Mouse (Mus musculus) forebrain, embryonic 10.5 days (tissue): ENCODE results near the gene Enpp6. TPM values are rescaled to one million over a fixed set of nuclear protein-coding genes. Genes with fewer than 3 reads are reported as not detected.

Experiments
- DNase-seq: peaks from one replicate; pipeline ENCODE4 v3.0.0-alpha.2; 2017; ENCODE audit warnings: low spot score; ENCODE audit errors: extremely low spot score
- H3K27ac ChIP-seq: fragments of 300-500 bp; sonication (generic); 2 replicates; pipeline ENCODE4 v1.5.1; 2016; ENCODE audit warnings: mild to moderate bottlenecking
- H3K27me3 ChIP-seq: fragments of 300-500 bp; sonication (generic); 2 replicates; pipeline ENCODE4 v1.6.1; 2016; ENCODE audit warnings: mild to moderate bottlenecking; ENCODE audit not compliant: poor library complexity, severe bottlenecking
- H3K36me3 ChIP-seq: fragments of 300-500 bp; sonication (generic); replicated peaks from 2 replicates; pipeline ENCODE4 v1.6.1; 2016; ENCODE audit warnings: mild to moderate bottlenecking, moderate library complexity
- H3K4me1 ChIP-seq: fragments of 300-500 bp; sonication (generic); 2 replicates; pipeline ENCODE4 v1.6.1; 2016
- H3K4me3 ChIP-seq: fragments of 300-500 bp; sonication (generic); 2 replicates; pipeline ENCODE4 v1.5.1; 2016; ENCODE audit warnings: mild to moderate bottlenecking, moderate library complexity
- H3K9me3 ChIP-seq: fragments of 300-500 bp; sonication (generic); 2 replicates; pipeline ENCODE4 v1.6.1; 2016; ENCODE audit warnings: mild to moderate bottlenecking, moderate library complexity
- WGBS: fragments of 180-500 bp; shearing (Covaris S2); methylation state at CpG from one replicate; pipeline ENCODE4 v1.1.7; 2016; 5-methylcytosine and 5-hydroxymethylcytosine counted together
- polyA plus RNA-seq: library from polyadenylated mRNA; unstranded; fragments of >200 nt; fragmentation: Nextera tagmentation; extraction: Ambion mirVana; gene quantifications from 2 replicates; pipeline ENCODE4 v1.2.1, GENCODE M21; 2016

Enpp6 gene
- polyA plus RNA-seq, 1 experiment from 2014 or later: not detected

DNA sequence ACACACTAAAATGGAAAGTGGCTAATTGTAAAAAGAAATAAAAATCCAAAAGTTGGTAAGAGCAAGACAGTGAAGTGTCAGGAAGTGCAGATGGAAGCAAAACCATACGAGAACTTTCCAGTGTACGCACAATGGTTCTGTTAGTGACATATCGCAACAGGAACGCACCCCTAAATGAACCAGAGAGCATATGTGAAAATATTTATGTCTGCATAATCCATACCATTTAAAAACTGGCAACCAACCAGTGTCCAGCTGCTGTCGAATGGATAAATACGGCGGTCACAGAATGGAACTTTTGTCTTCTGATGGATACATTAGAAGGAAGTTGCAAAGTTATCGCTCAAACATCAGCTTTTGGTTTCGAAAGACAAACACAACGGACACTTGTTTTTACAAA is 61.9 kb downstream of the Enpp6 start:
- Histone ChIP-seq H3K36me3 (no peaks in the 10 kb centered on the region), H3K27ac (no peak overlapping the region), H3K27me3 (no peaks in the 10 kb centered on the region), H3K9me3 (peaks cover 1% of the 10 kb centered on the region; the same call in 1 of the 2 replicates), H3K4me1 (no peaks in the 10 kb centered on the region), H3K4me3 (no peak overlapping the region)
- 90% methylated on average over 10 of the region's 10 CpGs for WGBS
- no peak for DNase-seq

DNA sequence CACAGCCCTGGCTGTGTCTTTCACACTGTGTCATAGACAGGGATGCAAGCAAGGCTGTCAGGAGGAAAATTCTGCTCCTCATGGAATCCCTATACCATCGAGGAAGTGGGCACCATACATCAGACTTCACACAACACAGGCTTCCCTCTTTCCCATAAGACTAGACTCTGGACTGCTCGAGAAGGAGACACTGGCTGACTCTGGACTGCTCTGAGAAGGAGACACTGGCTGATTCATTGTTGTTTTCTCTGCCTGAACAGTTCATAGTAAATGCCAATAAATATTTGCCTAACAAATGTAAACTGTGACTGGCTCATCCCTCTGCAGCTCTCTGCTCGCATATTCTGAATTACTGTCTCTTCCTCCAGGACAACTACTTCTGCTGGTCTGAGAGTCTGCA is 66.0 kb downstream of the Enpp6 start:
- no peaks in the 10 kb centered on the region for H3K9me3 ChIP-seq
- WGBS: 76% methylated on average over 3 of the region's 3 CpGs

DNA sequence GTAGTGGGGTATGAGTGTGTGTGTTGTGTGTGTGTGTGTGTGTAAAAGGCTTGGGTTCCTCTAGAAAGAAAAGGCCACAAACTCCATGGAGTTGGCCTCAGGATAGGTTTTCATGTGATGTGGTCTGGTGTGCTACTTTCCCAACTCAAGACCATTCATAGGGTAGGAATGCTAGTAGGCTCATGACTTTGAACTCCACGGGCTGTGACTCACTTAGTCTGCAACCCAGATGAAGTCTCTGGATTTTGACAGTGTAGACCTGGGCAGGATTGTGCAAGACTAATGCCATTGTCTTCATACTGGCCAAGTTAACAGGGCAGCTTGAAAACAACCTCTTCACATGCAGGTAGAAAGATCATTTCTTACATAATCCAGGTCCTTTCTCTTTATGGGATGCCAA is 69.4 kb downstream of the Enpp6 start:
- Histone ChIP-seq H3K27me3 (no peaks in the 10 kb centered on the region), H3K4me3 (no peak overlapping the region), H3K4me1 (no peaks in the 10 kb centered on the region), H3K36me3 (no peaks in the 10 kb centered on the region), H3K27ac (no peak overlapping the region), H3K9me3 (peaks cover 5% of the 10 kb centered on the region; the same call in 1 of the 2 replicates)
- 83% methylated on average over 1 of the region's 1 CpGs for WGBS
- no peak for DNase-seq

More for the DNA sequence above, 66.0 kb downstream of the Enpp6 start:
- no peak overlapping the region for H3K27ac ChIP-seq
- no peaks in the 10 kb centered on the region for H3K36me3 ChIP-seq
- no peak overlapping the region for H3K4me3 ChIP-seq
- H3K4me1 ChIP-seq: no peaks in the 10 kb centered on the region
- DNase-seq: no peak
- no peaks in the 10 kb centered on the region for H3K27me3 ChIP-seq

DNA sequence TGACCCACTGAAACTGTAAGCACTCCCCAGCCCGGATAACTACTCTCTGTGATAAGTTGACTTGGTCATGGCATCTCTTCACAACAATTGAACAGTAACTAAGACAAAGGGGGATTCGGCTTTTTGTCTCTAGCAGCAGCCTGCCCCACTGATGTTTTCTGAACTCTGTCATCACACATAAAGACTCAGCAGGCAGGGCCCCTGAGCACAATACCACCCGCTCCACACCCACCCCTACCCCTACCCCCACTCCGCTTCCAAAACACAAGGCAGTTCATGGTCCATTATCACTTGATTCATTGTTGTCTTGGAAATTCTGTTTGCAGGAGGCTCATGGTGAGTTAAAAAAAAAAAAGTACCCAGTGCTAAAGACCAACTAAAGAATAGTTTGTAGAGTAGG is 71.8 kb downstream of the Enpp6 start:
- no peak for DNase-seq

DNA sequence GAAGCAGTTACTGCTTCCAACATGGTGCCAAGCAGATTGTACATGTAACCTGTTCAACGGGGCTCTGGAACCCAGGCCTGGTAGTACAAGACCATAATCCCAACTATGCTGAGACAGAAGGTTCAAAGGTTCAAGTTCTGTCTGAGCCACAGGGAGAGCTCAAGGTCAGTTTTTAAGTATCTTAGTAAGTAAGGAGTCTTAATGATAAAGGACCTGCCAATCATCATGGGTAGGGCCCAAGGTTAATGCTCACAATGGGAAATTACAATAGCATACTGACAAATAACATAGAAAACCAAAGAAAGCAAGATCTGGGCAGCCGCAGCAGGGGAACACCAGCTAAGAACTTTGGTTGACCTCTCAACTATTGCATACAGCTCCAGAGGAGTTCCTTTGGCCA is 72.3 kb downstream of the Enpp6 start:
- Histone ChIP-seq H3K36me3 (no peaks in the 10 kb centered on the region), H3K4me3 (no peak overlapping the region), H3K9me3 (peaks cover 5% of the 10 kb centered on the region; the same call in 1 of the 2 replicates), H3K27me3 (no peaks in the 10 kb centered on the region), H3K4me1 (no peaks in the 10 kb centered on the region), H3K27ac (no peak overlapping the region)
- no peak for DNase-seq
- WGBS: 79% methylated on average over 2 of the region's 2 CpGs

More for the DNA sequence above, 71.8 kb downstream of the Enpp6 start:
- Histone ChIP-seq H3K27ac (no peak overlapping the region), H3K9me3 (peaks cover 5% of the 10 kb centered on the region; the same call in 1 of the 2 replicates), H3K4me1 (no peaks in the 10 kb centered on the region), H3K4me3 (no peak overlapping the region), H3K36me3 (no peaks in the 10 kb centered on the region), H3K27me3 (no peaks in the 10 kb centered on the region)
- WGBS: 78% methylated on average over 4 of the region's 4 CpGs

DNA sequence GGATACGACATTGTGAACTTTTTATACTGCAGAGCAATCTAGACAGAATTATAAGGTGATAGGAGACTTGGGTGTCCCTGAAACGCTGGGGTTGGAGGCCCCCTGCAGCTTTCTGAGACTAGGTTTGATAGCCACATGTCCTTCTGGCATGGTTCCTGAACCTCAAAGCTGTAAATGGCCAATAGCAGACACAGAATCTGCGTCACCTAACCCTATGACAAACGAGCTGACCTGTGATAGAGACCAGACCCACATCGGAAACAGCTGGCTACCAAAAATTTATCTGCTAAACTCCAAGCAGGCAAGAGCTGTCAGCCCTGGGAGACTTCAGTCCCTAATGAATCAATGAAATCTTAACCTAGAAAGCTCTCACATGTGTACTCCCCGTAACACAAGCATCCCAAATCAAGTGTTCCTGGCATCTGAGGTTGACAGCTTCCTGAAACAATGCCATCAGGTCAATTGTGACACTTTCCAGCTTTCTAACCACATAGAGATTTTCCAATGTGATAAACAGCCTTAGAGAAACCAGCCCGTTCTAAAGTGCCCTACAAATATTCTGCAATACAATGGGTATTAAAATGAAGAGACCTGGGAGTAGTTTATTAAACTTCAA is 74.5 kb downstream of the Enpp6 start:
- WGBS: 83% methylated on average over 7 of the region's 7 CpGs

DNA sequence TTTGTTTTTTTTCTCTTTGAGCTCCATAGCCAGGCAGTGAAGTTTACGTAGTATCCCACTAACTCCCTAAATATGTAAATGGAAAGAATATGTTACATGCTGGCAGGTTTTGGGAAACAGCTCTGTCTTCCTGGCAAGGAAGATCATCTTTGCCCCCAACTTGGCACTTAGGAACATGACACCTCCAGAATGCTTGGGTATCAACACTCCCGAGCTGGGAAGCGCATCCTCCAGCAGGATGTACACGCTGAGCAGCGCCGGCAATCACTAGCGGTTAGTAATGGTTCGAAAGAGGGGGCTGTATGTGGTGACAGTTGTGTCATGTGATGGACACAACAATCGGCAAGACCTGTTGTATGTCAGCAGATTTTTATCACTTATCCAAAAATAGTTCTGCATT is 80.4 kb downstream of the Enpp6 start:
- WGBS: 93% methylated on average over 9 of the region's 9 CpGs
- H3K36me3 ChIP-seq: no peaks in the 10 kb centered on the region
- H3K4me3 ChIP-seq: no peak overlapping the region
- no peaks in the 10 kb centered on the region for H3K9me3 ChIP-seq
- DNase-seq: no peak
- H3K4me1 ChIP-seq: no peaks in the 10 kb centered on the region
- no peak overlapping the region for H3K27ac ChIP-seq
- no peaks in the 10 kb centered on the region for H3K27me3 ChIP-seq

More for the DNA sequence above, 74.5 kb downstream of the Enpp6 start:
- DNase-seq: no peak
- H3K4me3 ChIP-seq: no peak overlapping the region
- peaks cover 5% of the 10 kb centered on the region; the same call in 1 of the 2 replicates for H3K9me3 ChIP-seq
- no peak overlapping the region for H3K27ac ChIP-seq
- no peaks in the 10 kb centered on the region for H3K27me3 ChIP-seq
- no peaks in the 10 kb centered on the region for H3K4me1 ChIP-seq
- H3K36me3 ChIP-seq: no peaks in the 10 kb centered on the region

DNA sequence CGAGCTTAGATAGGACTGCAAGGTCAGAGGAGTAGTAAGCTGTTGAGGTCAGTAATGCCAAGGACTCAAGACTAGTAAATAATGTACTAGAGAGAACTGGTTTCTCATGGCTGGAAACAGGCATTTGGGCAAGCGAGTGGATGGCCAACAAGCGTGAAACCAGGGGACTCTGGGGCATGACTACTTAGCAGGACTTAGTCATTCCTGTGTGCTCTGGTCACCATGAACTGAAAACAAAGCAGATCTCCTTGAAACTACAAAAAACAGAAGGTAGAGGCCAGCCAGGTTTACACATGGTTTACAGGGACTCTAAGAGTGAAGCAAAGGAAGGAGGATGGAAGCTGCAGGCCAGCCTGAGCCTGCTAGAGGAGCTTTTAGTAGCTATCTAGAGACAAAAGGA is 82.9 kb downstream of the Enpp6 start:
- H3K4me3 ChIP-seq: no peak overlapping the region
- DNase-seq: no peak
- 87% methylated on average over 3 of the region's 3 CpGs for WGBS
- no peaks in the 10 kb centered on the region for H3K4me1 ChIP-seq
- no peak overlapping the region for H3K27ac ChIP-seq
- H3K9me3 ChIP-seq: no peaks in the 10 kb centered on the region
- H3K36me3 ChIP-seq: no peaks in the 10 kb centered on the region
- H3K27me3 ChIP-seq: no peaks in the 10 kb centered on the region

DNA sequence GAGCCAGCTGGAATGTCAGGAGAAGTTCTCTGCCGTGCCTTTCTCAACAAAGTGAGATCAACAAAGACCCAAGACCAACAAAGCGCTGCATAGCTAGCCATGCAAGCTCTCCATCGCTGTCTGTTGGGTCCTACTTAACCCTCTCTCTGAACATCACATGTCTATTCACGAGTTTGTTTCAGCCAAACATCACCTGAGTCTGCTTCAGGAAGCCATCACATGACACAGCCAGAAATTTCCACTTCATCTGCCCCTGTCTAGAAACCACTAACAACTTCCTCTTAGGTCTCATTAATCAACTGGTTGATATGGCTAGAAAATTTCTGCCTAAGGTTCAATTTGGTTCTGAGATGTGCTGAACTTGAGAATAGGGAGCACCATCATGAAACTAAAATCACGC is 85.3 kb downstream of the Enpp6 start:
- Histone ChIP-seq H3K4me3 (no peak overlapping the region), H3K27me3 (no peaks in the 10 kb centered on the region), H3K4me1 (no peaks in the 10 kb centered on the region), H3K36me3 (no peaks in the 10 kb centered on the region), H3K9me3 (peaks cover 5% of the 10 kb centered on the region; the same call in 1 of the 2 replicates), H3K27ac (no peak overlapping the region)
- DNase-seq: no peak
- WGBS: 90% methylated on average over 5 of the region's 5 CpGs

DNA sequence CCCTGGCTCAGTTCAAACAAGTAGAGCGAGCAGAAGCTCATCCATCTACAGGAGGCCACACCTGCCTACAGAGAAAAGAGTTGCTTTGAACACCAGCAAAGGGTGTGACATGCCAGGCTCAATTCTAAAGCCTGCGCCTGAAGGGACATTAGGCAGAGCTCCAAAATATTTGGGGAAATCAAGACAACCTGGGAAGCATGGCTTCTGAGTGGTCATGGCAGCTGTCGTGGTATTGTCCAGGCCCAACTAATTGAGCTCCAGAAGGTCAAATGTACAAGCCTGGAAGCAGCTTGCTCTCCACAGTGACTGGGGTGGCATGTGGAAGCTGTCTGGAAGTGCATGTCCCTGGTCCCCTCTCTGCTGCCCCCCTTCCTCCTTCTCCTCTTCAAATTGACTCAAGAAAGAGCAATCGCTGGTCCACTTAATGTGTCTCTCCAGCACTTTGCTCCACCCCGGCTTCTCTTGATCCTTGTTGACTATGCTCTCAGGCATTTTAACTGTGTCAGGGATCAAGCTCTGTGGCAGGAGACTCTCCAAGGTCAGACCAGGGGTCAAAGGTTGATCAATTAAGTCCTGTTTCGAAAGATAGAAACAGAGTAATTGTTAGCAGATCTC is 89.4 kb downstream of the Enpp6 start:
- Histone ChIP-seq H3K27ac (no peak overlapping the region), H3K9me3 (peaks cover 5% of the 10 kb centered on the region; the same call in 1 of the 2 replicates), H3K27me3 (no peaks in the 10 kb centered on the region), H3K36me3 (no peaks in the 10 kb centered on the region), H3K4me1 (no peaks in the 10 kb centered on the region), H3K4me3 (no peak overlapping the region)
- WGBS: 76% methylated on average over 6 of the region's 6 CpGs
- DNase-seq: no peak

DNA sequence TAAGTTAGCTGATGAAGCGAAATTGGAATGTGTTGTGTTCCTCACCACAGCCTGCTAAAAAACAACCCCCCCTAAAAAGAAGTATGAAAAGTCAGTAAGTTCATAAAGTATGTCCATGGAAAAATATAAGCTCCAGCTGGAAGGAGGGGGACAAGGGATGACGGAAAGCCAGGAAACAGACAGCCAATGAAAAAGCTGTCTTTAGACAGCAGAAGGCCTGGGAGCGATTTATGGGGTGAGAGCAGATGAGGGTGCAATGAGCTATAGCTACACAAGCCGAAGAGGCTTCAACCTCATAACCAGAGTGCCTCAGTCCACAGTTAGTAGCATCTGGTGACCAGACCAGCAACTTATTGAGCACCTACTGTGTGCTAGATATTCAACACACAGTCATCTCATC is 93.3 kb downstream of the Enpp6 start:
- WGBS: 88% methylated on average over 4 of the region's 4 CpGs
- Histone ChIP-seq H3K4me3 (no peak overlapping the region), H3K36me3 (no peaks in the 10 kb centered on the region), H3K27ac (no peak overlapping the region), H3K9me3 (peaks cover 5% of the 10 kb centered on the region; the same call in 1 of the 2 replicates), H3K27me3 (no peaks in the 10 kb centered on the region), H3K4me1 (no peaks in the 10 kb centered on the region)
- DNase-seq: no peak

DNA sequence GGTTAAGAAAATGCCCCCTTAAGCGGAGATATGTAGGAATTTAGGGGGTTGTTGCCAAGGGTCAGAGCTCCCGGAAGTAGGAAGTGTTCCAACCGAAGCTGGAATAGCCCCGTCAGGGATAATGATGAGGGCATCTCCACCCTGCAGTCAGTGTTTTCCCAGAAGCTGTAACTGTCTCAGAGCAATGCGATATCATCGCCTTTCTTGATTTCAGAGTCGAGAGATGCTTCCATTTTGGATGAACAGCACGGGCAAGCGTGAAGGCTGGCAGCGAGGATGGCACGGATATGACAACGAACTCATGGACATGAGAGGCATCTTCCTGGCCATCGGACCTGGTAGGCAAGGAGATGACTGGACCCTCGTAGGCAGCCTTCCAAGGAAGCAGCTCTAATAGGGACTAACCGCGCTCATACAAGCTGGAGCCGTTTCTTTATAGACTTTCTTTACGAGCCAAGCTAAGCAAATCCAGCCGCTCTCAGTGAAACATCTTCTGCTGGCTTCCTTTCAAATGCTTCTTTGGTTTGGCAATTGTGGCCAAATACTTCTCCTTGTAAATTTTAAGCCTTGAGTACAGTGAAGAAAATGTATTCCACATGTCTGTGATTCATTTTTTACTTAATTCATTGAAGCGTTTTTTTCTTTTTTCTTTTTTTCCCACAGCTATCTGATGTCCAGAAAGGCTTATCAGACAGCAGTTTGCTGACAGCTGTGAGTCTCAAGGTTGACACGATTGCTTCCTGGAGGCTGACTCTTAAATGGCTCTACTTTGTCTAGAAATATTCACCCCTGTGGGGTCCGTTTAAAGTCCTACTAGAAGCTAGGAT is 95.7 kb downstream of the Enpp6 start:
- Histone ChIP-seq H3K9me3 (no peaks in the 10 kb centered on the region), H3K4me1 (no peaks in the 10 kb centered on the region), H3K27me3 (no peaks in the 10 kb centered on the region), H3K36me3 (no peaks in the 10 kb centered on the region), H3K4me3 (no peak overlapping the region), H3K27ac (no peak overlapping the region)
- 94% methylated on average over 22 of the region's 22 CpGs for WGBS
- no peak for DNase-seq

DNA sequence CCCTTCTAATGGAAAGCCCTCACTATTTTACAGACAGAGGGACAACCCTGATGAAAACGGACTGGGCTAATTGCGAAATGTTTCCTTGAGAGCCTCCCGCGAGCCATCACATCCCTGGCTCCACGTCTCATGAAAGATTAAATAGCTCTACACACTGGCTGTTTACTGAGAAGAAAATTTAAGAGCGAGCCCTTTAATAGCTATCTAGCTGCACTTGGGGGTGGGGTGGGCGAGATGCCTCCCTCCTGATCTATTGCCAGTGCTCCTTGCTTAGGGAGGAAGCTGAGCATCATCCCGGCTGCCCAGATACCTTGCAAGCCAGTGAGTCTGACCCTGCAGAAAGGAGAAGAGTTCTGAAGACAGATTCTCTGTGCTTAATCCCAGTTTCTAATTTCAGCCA is 103.3 kb downstream of the Enpp6 start:
- DNase-seq: no peak
- no peak overlapping the region for H3K27ac ChIP-seq
- no peaks in the 10 kb centered on the region for H3K36me3 ChIP-seq
- H3K27me3 ChIP-seq: peaks cover 26% of the 10 kb centered on the region
- H3K4me3 ChIP-seq: no peak overlapping the region
- H3K9me3 ChIP-seq: no peaks in the 10 kb centered on the region
- whole genome bisulfite sequencing: 88% methylated on average over 8 of the region's 8 CpGs
- peaks cover 7% of the 10 kb centered on the region for H3K4me1 ChIP-seq
